Mouse (Mus musculus) cerebellum, adult 2 months (tissue): ENCODE results near the gene Wrnip1.

Experiments
- CTCF ChIP-seq: fragments of 200-500 bp; IDR thresholded peaks from 2 replicates; pipeline ENCODE4 v1.5.1; 2011; ENCODE audit warnings: low read depth, mild to moderate bottlenecking, control low read depth, low read length, moderate library complexity, borderline replicate concordance; ENCODE audit not compliant: insufficient read depth
- POLR2A ChIP-seq: fragments of 200-500 bp; IDR thresholded peaks from 2 replicates; pipeline ENCODE4 v1.6.1; 2011; ENCODE audit warnings: low read length, control low read depth, borderline replicate concordance; ENCODE audit not compliant: insufficient read depth

GRCm38 (mm10) chr13:32752066-32752657 is 49.7 kb upstream of the Wrnip1 start:
- no peak for TF ChIP-seq CTCF
- no peak for TF ChIP-seq POLR2A
